Mouse (Mus musculus): ENCODE measurements around the gene Trmt5. TPM values are rescaled to one million over a fixed set of nuclear protein-coding genes. Genes with fewer than 3 reads are reported as not detected.

Trmt5 gene
- polyA plus RNA-seq, 1 experiment from 2014 or later = 18.0 TPM

Other genes with a start within 250 kb of the Trmt5 start
- 1.3 and 1.5 TPM in 2 replicates for gene Six1, start 232.8 kb downstream of the Trmt5 start, polyA plus RNA-seq (2015; fragmentation: Nextera tagmentation; extraction: Ambion mirVana)
- 2.4 and 2.9 TPM in 2 replicates for gene Six4, start 173.3 kb downstream of the Trmt5 start, polyA plus RNA-seq (2015; fragmentation: Nextera tagmentation; extraction: Ambion mirVana)
- gene Mnat1, start 163.0 kb downstream of the Trmt5 start, polyA plus RNA-seq (2015; fragmentation: Nextera tagmentation; extraction: Ambion mirVana) = 31.4 and 31.9 TPM in 2 replicates
- 7.7 and 9.4 TPM in 2 replicates for gene Slc38a6, start 69 bp upstream of the Trmt5 start, polyA plus RNA-seq (2015; fragmentation: Nextera tagmentation; extraction: Ambion mirVana)

Measured in lung, embryonic 15.5 days (tissue).